Mouse (Mus musculus) heart, postnatal 0 days (tissue): ENCODE data around the gene Lcmt1.

ENCODE experiments used
- CTCF ChIP-seq: IDR thresholded peaks from 2 replicates; pipeline ENCODE4 v1.5.1; 2016; ENCODE audit warnings: antibody characterized with exemption, control low read depth, low read depth
- EP300 ChIP-seq: IDR thresholded peaks from 2 replicates; pipeline ENCODE4 v1.6.1; 2016; ENCODE audit warnings: antibody characterized with exemption, low read depth

- no peak for TF ChIP-seq CTCF
- TF ChIP-seq EP300 = no peak
Measured at GRCm38 (mm10) chr7:123449676-123450075, 80.1 kb downstream of the Lcmt1 start.
